ENCODE assay signal across 28 mouse cellular contexts in genomic region chr16:45765801-45766494, GRCm38 (mm10). TPM values are rescaled to one million over a fixed set of nuclear protein-coding genes. Genes with fewer than 3 reads are reported as not detected.
DNase-seq lines count a peak whose midpoint lies in the region; ATAC-seq and TF ChIP-seq lines count a peak whose summit lies in the region.
"Had no signal": no experiment of that assay in that cellular context is flagged by ENCODE, and none has a peak within 500 bp of the region (broad histone marks: within the 10 kb centered on the region; RNA-seq: fewer than 3 reads in every experiment).

No protein-coding gene starts in this region.

- 0 out of 2 replicates have a peak, but pooled peaks cover 3% of the 10 kb centered on the region for H3K4me1 ChIP-seq in heart, postnatal 0 days (ENCODE audit: control insufficient read depth, insufficient read depth)
- peaks cover 28% of the 10 kb centered on the region for H3K4me1 ChIP-seq in kidney, embryonic 16.5 days (ENCODE audit: insufficient read depth, low read length)
- H3K4me1 ChIP-seq in midbrain, embryonic 11.5 days (ENCODE audit: control insufficient read depth, insufficient read depth, low read length) = no peaks in the 10 kb centered on the region
- no peaks in the 10 kb centered on the region for H3K4me1 ChIP-seq in midbrain, embryonic 10.5 days
- H3K4me1 ChIP-seq: forebrain, embryonic 10.5 days; hindbrain, embryonic 12.5 days had no signal

- TF ChIP-seq CTCF in heart, postnatal 0 days (IDR thresholded peaks at IDR 0.05; ENCODE audit: low read depth) = no peak

- H3K36me3 ChIP-seq in heart, postnatal 0 days (replicated peaks; ENCODE audit: control insufficient read depth, insufficient read depth, low read length) = peaks cover 74% of the 10 kb centered on the region
- peaks cover 49% of the 10 kb centered on the region for H3K36me3 ChIP-seq in kidney, embryonic 16.5 days (ENCODE audit: insufficient read depth, low read length)
- H3K36me3 ChIP-seq in midbrain, embryonic 11.5 days (ENCODE audit: control insufficient read depth, insufficient read depth, low read length) = 0 out of 2 replicates have a peak, but pooled peaks cover 2% of the 10 kb centered on the region
- peaks cover 56% of the 10 kb centered on the region for H3K36me3 ChIP-seq in midbrain, embryonic 10.5 days
- H3K36me3 ChIP-seq: hindbrain, embryonic 15.5 days had no signal

- H3K27ac ChIP-seq in heart, postnatal 0 days (ENCODE audit: low read depth) = 0 out of 2 replicates have a peak overlapping the region, but pooled peaks have one; percentile 66
- H3K27ac ChIP-seq in kidney, embryonic 16.5 days (ENCODE audit: low read length) = peak overlapping the region; percentile 68
- H3K27ac ChIP-seq in midbrain, embryonic 11.5 days (ENCODE audit: low read depth, low read length) = no peak overlapping the region
- H3K27ac ChIP-seq in midbrain, embryonic 10.5 days (replicated peaks) = no peak overlapping the region
- H3K27ac ChIP-seq: forebrain, embryonic 10.5 days; forebrain, embryonic 13.5 days; heart, adult 2 months; hindbrain, embryonic 12.5 days; hindbrain, embryonic 15.5 days had no signal

- no peaks in the 10 kb centered on the region for H3K27me3 ChIP-seq in heart, postnatal 0 days (ENCODE audit: control insufficient read depth, insufficient read depth, low read length)
- no peaks in the 10 kb centered on the region for H3K27me3 ChIP-seq in kidney, embryonic 16.5 days (ENCODE audit: insufficient read depth, low read length)
- no peaks in the 10 kb centered on the region for H3K27me3 ChIP-seq in midbrain, embryonic 11.5 days (ENCODE audit: control insufficient read depth, insufficient read depth, low read length)
- H3K27me3 ChIP-seq in midbrain, embryonic 10.5 days (ENCODE audit: low read depth, poor library complexity, severe bottlenecking) = no peaks in the 10 kb centered on the region
- H3K27me3 ChIP-seq: forebrain, embryonic 13.5 days; hindbrain, embryonic 12.5 days; hindbrain, embryonic 15.5 days had no signal

- no peak overlapping the region for H3K9ac ChIP-seq in heart, postnatal 0 days (replicated peaks; ENCODE audit: low read depth, low read length)
- H3K9ac ChIP-seq in kidney, embryonic 16.5 days (replicated peaks; ENCODE audit: low read length) = no peak overlapping the region
- no peak overlapping the region for H3K9ac ChIP-seq in midbrain, embryonic 11.5 days (ENCODE audit: low read length)
- H3K9ac ChIP-seq: forebrain, embryonic 13.5 days; hindbrain, embryonic 12.5 days; hindbrain, embryonic 15.5 days had no signal

- no peak for ATAC-seq in heart, postnatal 0 days (ENCODE audit: insufficient read depth, low read depth)
- peak; percentile 92 for ATAC-seq in kidney, embryonic 16.5 days (ENCODE audit: low FRiP score, low TSS enrichment)
- no peak for ATAC-seq in midbrain, embryonic 11.5 days (ENCODE audit: low FRiP score)
- ATAC-seq: CD4-positive, CD25-positive, alpha-beta regulatory T cell, adult 4 months; forebrain, embryonic 13.5 days; forebrain, embryonic 16.5 days had no signal

- no peaks in the 10 kb centered on the region for H3K9me3 ChIP-seq in heart, postnatal 0 days (replicated peaks; ENCODE audit: control insufficient read depth, low read length)
- H3K9me3 ChIP-seq in kidney, embryonic 16.5 days (ENCODE audit: low read length) = no peaks in the 10 kb centered on the region
- no peaks in the 10 kb centered on the region for H3K9me3 ChIP-seq in midbrain, embryonic 11.5 days (ENCODE audit: control insufficient read depth, low read length)
- no peaks in the 10 kb centered on the region for H3K9me3 ChIP-seq in midbrain, embryonic 10.5 days (replicated peaks)
- H3K9me3 ChIP-seq: forebrain, embryonic 10.5 days; forebrain, embryonic 13.5 days; hindbrain, embryonic 12.5 days; hindbrain, embryonic 15.5 days had no signal

- no peak for TF ChIP-seq EP300 in heart, postnatal 0 days (IDR thresholded peaks at IDR 0.05; ENCODE audit: low read depth)

- H3K4me3 ChIP-seq in heart, postnatal 0 days (ENCODE audit: low read depth, low read length) = no peak overlapping the region
- H3K4me3 ChIP-seq in kidney, embryonic 16.5 days (ENCODE audit: low read length) = no peak overlapping the region
- no peak overlapping the region for H3K4me3 ChIP-seq in midbrain, embryonic 11.5 days (ENCODE audit: low read depth, low read length)
- no peak overlapping the region for H3K4me3 ChIP-seq in midbrain, embryonic 10.5 days
- H3K4me3 ChIP-seq: forebrain, embryonic 10.5 days; forebrain, embryonic 13.5 days; heart, adult 2 months; hindbrain, embryonic 12.5 days; hindbrain, embryonic 15.5 days had no signal

- H3K4me2 ChIP-seq in heart, postnatal 0 days (ENCODE audit: low read depth, low read length) = no peak overlapping the region
- H3K4me2 ChIP-seq in kidney, embryonic 16.5 days (replicated peaks; ENCODE audit: low read depth, low read length) = no peak overlapping the region
- H3K4me2 ChIP-seq in midbrain, embryonic 11.5 days = no peak overlapping the region
- H3K4me2 ChIP-seq: forebrain, embryonic 13.5 days; heart, embryonic 11.5 days; hindbrain, embryonic 12.5 days; hindbrain, embryonic 15.5 days had no signal

- 80% methylated on average over 7 of the region's 7 CpGs for WGBS in heart, postnatal 0 days
- 26% methylated on average over 7 of the region's 7 CpGs for WGBS in kidney, embryonic 16.5 days
- WGBS in midbrain, embryonic 11.5 days = 85% methylated on average over 7 of the region's 7 CpGs
- WGBS in midbrain, embryonic 10.5 days = 91% methylated on average over 7 of the region's 7 CpGs

- DNase-seq in heart, postnatal 0 days (ENCODE audit: low spot score) = no peak
- DNase-seq in heart, adult 8-10 months (ENCODE audit: low spot score) = no peak
- DNase-seq in kidney, adult 11 months = no peak
- peak; percentile 31 for DNase-seq in midbrain, embryonic 11.5 days (ENCODE audit: low spot score, missing footprints)
- DNase-seq in midbrain, embryonic 10.5 days (ENCODE audit: low spot score) = no peak
- no peak for DNase-seq in spleen, postnatal 36 days (ENCODE audit: low spot score in 2 of 2)
- DNase-seq: adrenal gland, adult 2 months; adrenal gland, postnatal 14 days; cerebellum, adult 11-12 months; cerebellum, adult 8-10 months; cerebellum, postnatal 10 days; cerebellum, postnatal 36 days; embryo, embryonic 11 days; gastrocnemius, postnatal 10 days; gastrocnemius, postnatal 36 days; heart, adult 2 months; heart, postnatal 14 days had no signal

RNA-seq across cellular contexts. Expression of gene Abhd10, which starts 23.2 kb away (rescaled TPM):
- 8.7 and 10.4 TPM in 2 replicates for total RNA-seq in heart, postnatal 0 days (2014; rRNA removed; ENCODE audit: low replicate concordance)
- 30.8 and 32.8 TPM in 2 replicates for polyA plus RNA-seq in heart, postnatal 0 days (2015; fragmentation: Nextera tagmentation; extraction: Ambion mirVana)
- total RNA-seq in heart, adult 8-10 months (2022) = 10 to 100 TPM; 16.5 to 20.8 (median 17.1) TPM
- 36.4 and 36.7 TPM in 2 replicates for polyA plus RNA-seq in kidney, embryonic 16.5 days (2015; fragmentation: Nextera tagmentation; extraction: Ambion mirVana)
- 48.2 and 48.5 TPM in 2 replicates for polyA plus RNA-seq in midbrain, embryonic 11.5 days (2014; fragmentation: Nextera tagmentation; extraction: Ambion mirVana)
- polyA plus RNA-seq in midbrain, embryonic 10.5 days (2016; fragmentation: Nextera tagmentation; extraction: Ambion mirVana) = 46.9 and 50.1 TPM in 2 replicates

RNA-seq across cellular contexts. Expression of gene Tagln3, which starts 41.5 kb away (rescaled TPM):
- 1.3 TPM in 1 of 2 replicates, not detected in the other for total RNA-seq in heart, postnatal 0 days (2014; rRNA removed; ENCODE audit: low replicate concordance)
- 0.57 and 0.82 TPM in 2 replicates for polyA plus RNA-seq in heart, postnatal 0 days (2015; fragmentation: Nextera tagmentation; extraction: Ambion mirVana)
- total RNA-seq in heart, adult 8-10 months (2022) = under 1 TPM in 3 of 4 experiments, not detected in 1; 0.60 to 0.98 (median 0.78) TPM
- polyA plus RNA-seq in kidney, embryonic 16.5 days (2015; fragmentation: Nextera tagmentation; extraction: Ambion mirVana) = 6.8 and 9.3 TPM in 2 replicates
- polyA plus RNA-seq in midbrain, embryonic 11.5 days (2014; fragmentation: Nextera tagmentation; extraction: Ambion mirVana) = 320 and 334 TPM in 2 replicates
- polyA plus RNA-seq in midbrain, embryonic 10.5 days (2016; fragmentation: Nextera tagmentation; extraction: Ambion mirVana) = 145 and 248 TPM in 2 replicates
- total RNA-seq: granulocyte monocyte progenitor cell, adult 5-6 weeks; hematopoietic stem cell, adult 5-6 weeks; MEL had no signal
- polyA plus RNA-seq: CD4-positive, CD25-positive, alpha-beta regulatory T cell, adult 4 months had no signal

Comparison
In these comparisons a context has a peak if more than half of its experiments do, and no peak if none do; other contexts are left out.
1. H3K27ac ChIP-seq: peak in heart, postnatal 0 days (single experiment) and kidney, embryonic 16.5 days (single experiment); none in midbrain, embryonic 11.5 days (single experiment) and midbrain, embryonic 10.5 days (single experiment).
2. RNA of gene Tagln3, which starts 41.5 kb away (polyA plus RNA-seq): 320 to 334 TPM in midbrain, embryonic 11.5 days and 145 to 248 TPM in midbrain, embryonic 10.5 days; 6.8 to 9.3 TPM in kidney, embryonic 16.5 days and 0.57 to 0.82 TPM in heart, postnatal 0 days; every median in the first group is over 10 times any median in the second.